Mouse (Mus musculus) heart, embryonic 11.5 days (tissue): ENCODE results near the gene Fbxw10. TPM values are rescaled to one million over a fixed set of nuclear protein-coding genes. Genes with fewer than 3 reads are reported as not detected.
A peak's percentile ranks its signal among the peaks of the same experiment; 100 is the strongest.

Experiments used
- ATAC-seq: fragments of 200-750 bp; cut with Nextera tagmentation; replicated peaks from 2 replicates; pipeline ENCODE4 v1.8.0; 2017; ENCODE audit warnings: moderate library complexity; ENCODE audit not compliant: insufficient number of reproducible peaks, low FRiP score, low TSS enrichment
- H3K27ac ChIP-seq: fragments of 300-500 bp; sonication (generic); 2 replicates; pipeline ENCODE4 v1.5.1; 2014; ENCODE audit warnings: mild to moderate bottlenecking, low read depth, low read length
- H3K27me3 ChIP-seq: fragments of 300-500 bp; sonication (generic); 2 replicates; pipeline ENCODE4 v1.6.1; 2014; ENCODE audit warnings: mild to moderate bottlenecking, low read length, mixed read lengths; ENCODE audit not compliant: control insufficient read depth, insufficient read depth
- H3K36me3 ChIP-seq: fragments of 300-500 bp; sonication (generic); 2 replicates; pipeline ENCODE4 v1.6.1; 2014; ENCODE audit warnings: mild to moderate bottlenecking, low read length, moderate library complexity, mixed read lengths; ENCODE audit not compliant: control insufficient read depth, insufficient read depth
- H3K4me1 ChIP-seq: fragments of 300-500 bp; sonication (generic); 2 replicates; pipeline ENCODE4 v1.6.1; 2014; ENCODE audit warnings: low read length; ENCODE audit not compliant: control insufficient read depth, insufficient read depth
- H3K4me2 ChIP-seq: fragments of 300-500 bp; sonication (generic); 2 replicates; pipeline ENCODE4 v1.6.1; 2014; ENCODE audit warnings: mild to moderate bottlenecking, moderate library complexity
- H3K4me3 ChIP-seq: fragments of 300-500 bp; sonication (generic); 2 replicates; pipeline ENCODE4 v1.5.1; 2014; ENCODE audit warnings: low read depth, low read length
- H3K9ac ChIP-seq: fragments of 300-500 bp; sonication (generic); 2 replicates; pipeline ENCODE4 v1.6.1; 2014; ENCODE audit warnings: mild to moderate bottlenecking, low read depth, low read length, moderate library complexity
- H3K9me3 ChIP-seq: fragments of 300-500 bp; sonication (generic); replicated peaks from 2 replicates; pipeline ENCODE4 v1.6.1; 2016; ENCODE audit warnings: low read length; ENCODE audit not compliant: control insufficient read depth
- WGBS: fragments of 180-500 bp; shearing (Covaris S2); extraction: QIAGEN DNeasy Blood & Tissue Kit; methylation state at CpG from one replicate; pipeline ENCODE4 v1.1.7; 2014; ENCODE audit not compliant: insufficient replicate concordance; 5-methylcytosine and 5-hydroxymethylcytosine counted together
- polyA plus RNA-seq: library from polyadenylated mRNA; unstranded; fragments of >200 nt; fragmentation: Nextera tagmentation; extraction: Ambion mirVana; gene quantifications from 2 replicates; pipeline ENCODE4 v1.2.1, GENCODE M21; 2014

Gene Fbxw10
- polyA plus RNA-seq, 1 experiment from 2014 or later: 0.24 TPM

DNA sequence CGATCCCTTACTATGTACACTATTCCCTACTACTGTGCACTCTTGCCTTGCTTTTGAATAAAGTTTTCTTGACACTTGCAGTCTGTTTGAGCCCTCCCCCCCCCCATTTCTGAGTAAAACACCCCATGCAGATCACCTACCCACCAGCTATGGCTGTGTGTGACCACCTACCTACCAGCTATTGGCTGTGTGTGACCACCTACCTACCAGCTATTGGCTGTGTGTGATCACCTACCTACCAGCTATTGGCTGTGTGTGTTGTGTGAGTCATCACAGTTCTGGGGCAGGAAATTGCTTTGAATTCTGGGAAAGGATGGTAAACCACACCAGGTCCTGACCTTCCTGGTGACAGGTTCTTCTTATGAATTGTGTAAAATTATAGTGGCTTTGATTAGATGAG is 31.4 kb upstream of the Fbxw10 start:
- 88% methylated on average over 1 of the region's 1 CpGs for WGBS
- no peaks in the 10 kb centered on the region for H3K27me3 ChIP-seq
- no peaks in the 10 kb centered on the region for H3K9me3 ChIP-seq
- H3K9ac ChIP-seq: no peak overlapping the region
- H3K36me3 ChIP-seq: no peaks in the 10 kb centered on the region
- H3K27ac ChIP-seq: no peak overlapping the region
- no peak overlapping the region for H3K4me3 ChIP-seq
- H3K4me1 ChIP-seq: peaks cover 6% of the 10 kb centered on the region; the same call in 1 of the 2 replicates
- H3K4me2 ChIP-seq: no peak overlapping the region
- ATAC-seq: no peak

DNA sequence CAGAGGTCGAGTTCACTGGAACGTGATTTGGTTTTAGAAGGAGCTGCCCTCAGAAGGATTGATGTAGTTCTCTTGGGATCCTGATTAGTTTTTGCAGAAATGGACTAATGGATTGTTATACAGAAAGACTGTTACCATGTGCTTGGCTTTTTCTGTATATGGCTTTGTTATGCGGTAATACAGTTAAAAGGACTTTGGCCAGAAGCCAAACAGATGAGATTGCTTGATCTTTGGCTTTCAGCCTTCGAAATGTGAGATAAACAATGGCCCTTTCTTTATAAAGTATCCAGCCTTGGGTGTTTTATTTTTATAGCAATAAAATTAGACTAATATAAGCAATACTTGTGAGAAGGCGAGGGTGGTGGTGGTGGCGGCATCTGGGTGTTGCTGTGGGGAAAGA is 30.3 kb upstream of the Fbxw10 start:
- no peak overlapping the region for H3K9ac ChIP-seq
- H3K27ac ChIP-seq: no peak overlapping the region
- WGBS: 70% methylated on average over 6 of the region's 6 CpGs
- H3K4me2 ChIP-seq: no peak overlapping the region
- H3K9me3 ChIP-seq: no peaks in the 10 kb centered on the region
- H3K4me1 ChIP-seq: peaks cover 12% of the 10 kb centered on the region; the same call in 1 of the 2 replicates
- no peaks in the 10 kb centered on the region for H3K36me3 ChIP-seq
- H3K4me3 ChIP-seq: no peak overlapping the region
- no peak for ATAC-seq
- H3K27me3 ChIP-seq: no peaks in the 10 kb centered on the region

DNA sequence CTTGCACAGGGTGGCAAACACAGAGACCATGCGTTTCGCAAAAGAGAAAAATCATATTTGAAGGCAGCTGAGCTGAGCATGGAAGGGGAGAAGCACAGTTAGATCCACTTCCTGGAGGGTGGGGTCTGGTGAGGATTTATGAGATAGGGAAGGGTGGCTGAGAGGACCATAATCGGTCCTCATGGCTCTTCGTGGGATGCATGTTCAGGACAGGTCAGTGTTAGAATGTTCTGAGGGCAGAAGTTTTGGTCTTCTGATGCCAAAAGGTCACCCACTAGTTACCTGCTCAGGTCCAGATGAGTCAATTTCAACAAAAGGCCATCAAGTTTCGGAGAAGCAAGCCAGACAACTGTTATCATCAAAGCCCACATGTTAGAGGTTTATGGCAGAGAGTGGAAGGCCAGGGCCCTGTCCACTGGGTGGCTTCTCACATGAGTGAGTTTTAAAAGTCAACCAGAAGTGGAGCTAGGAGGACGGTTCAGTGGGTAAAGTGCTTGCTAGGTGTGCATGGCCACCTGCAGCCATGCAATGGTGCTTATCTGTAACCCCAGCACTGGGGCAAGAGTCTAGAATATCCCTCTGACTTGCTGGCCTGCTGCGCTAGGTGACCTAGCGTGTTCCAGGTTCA is 27.7 kb upstream of the Fbxw10 start:
- WGBS: 80% methylated on average over 8 of the region's 8 CpGs
- ATAC-seq: no peak
- no peak overlapping the region for H3K4me2 ChIP-seq
- H3K36me3 ChIP-seq: no peaks in the 10 kb centered on the region
- peaks cover 12% of the 10 kb centered on the region; the same call in 1 of the 2 replicates for H3K4me1 ChIP-seq
- no peak overlapping the region for H3K27ac ChIP-seq
- no peaks in the 10 kb centered on the region for H3K9me3 ChIP-seq
- H3K9ac ChIP-seq: no peak overlapping the region
- H3K4me3 ChIP-seq: no peak overlapping the region
- H3K27me3 ChIP-seq: no peaks in the 10 kb centered on the region

GRCm38 (mm10) chr11:62820059-62820541 is 26.8 kb upstream of the Fbxw10 start, which contains the start of gene Trim16:
Trim16 (plus strand) TSS chr11:62820231.
- no peaks in the 10 kb centered on the region for H3K9me3 ChIP-seq
- ATAC-seq: peak; percentile 52
- H3K4me3 ChIP-seq: peak within 1 kb of the TSS; percentile 48
- peaks cover 10% of the 10 kb centered on the region; the same call in 1 of the 2 replicates for H3K4me1 ChIP-seq
- 12% methylated on average over 15 of the region's 15 CpGs for WGBS
- peak within 1 kb of the TSS; percentile 68 for H3K4me2 ChIP-seq
- H3K27ac ChIP-seq: peak within 1 kb of the TSS; percentile 31
- no peaks in the 10 kb centered on the region for H3K27me3 ChIP-seq
- no peaks in the 10 kb centered on the region for H3K36me3 ChIP-seq
- H3K9ac ChIP-seq: peak within 1 kb of the TSS; percentile 62

- peak overlapping the region; percentile 31 for H3K27ac ChIP-seq
- peak overlapping the region; percentile 68 for H3K4me2 ChIP-seq
- ATAC-seq: 0 out of 2 replicates have a peak, but pooled peaks have one; percentile 31
Observed at GRCm38 (mm10) chr11:62820661-62821437, 26.0 kb upstream of the Fbxw10 start.

DNA sequence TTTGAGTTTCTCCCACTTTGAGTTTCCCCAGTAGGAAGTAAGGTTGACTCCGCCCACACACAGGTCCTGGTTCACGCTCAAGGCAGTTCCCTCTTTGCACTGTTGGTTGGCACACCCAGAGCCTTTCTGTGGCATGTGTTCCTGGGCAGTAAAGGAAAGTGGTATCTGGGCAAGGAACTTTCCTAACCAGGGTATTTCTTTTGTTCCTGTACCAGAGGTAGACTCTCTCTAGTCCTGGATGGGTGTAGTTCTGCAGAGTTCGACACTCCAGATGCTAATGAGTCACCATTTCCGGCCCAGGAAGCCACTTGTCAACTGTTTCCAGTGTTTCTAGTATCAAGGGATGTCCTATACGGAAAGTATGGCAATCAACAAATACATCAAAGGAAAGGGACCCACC is 25.0 kb upstream of the Fbxw10 start:
- 49% methylated on average over 5 of the region's 5 CpGs for WGBS
- peak overlapping the region; percentile 43 for H3K4me2 ChIP-seq

More at GRCm38 (mm10) chr11:62820661-62821437, 26.0 kb upstream of the Fbxw10 start:
- H3K4me1 ChIP-seq: peaks cover 10% of the 10 kb centered on the region; the same call in 1 of the 2 replicates
- H3K36me3 ChIP-seq: no peaks in the 10 kb centered on the region
- H3K9ac ChIP-seq: peak overlapping the region; percentile 62
- no peaks in the 10 kb centered on the region for H3K9me3 ChIP-seq
- H3K4me3 ChIP-seq: peak overlapping the region; percentile 48
- 23% methylated on average over 16 of the region's 16 CpGs for WGBS
- H3K27me3 ChIP-seq: no peaks in the 10 kb centered on the region

GRCm38 (mm10) chr11:62824211-62824610 is 22.7 kb upstream of the Fbxw10 start:
- Histone ChIP-seq H3K4me2 (no peak overlapping the region), H3K4me1 (peaks cover 10% of the 10 kb centered on the region; the same call in 1 of the 2 replicates), H3K4me3 (no peak overlapping the region), H3K27me3 (no peaks in the 10 kb centered on the region), H3K9me3 (no peaks in the 10 kb centered on the region), H3K27ac (no peak overlapping the region), H3K9ac (no peak overlapping the region), H3K36me3 (no peaks in the 10 kb centered on the region)
- 58% methylated on average over 7 of the region's 7 CpGs for whole genome bisulfite sequencing
- ATAC-seq: no peak

More for the DNA sequence above, 25.0 kb upstream of the Fbxw10 start:
- ATAC-seq: no peak
- Histone ChIP-seq H3K4me3 (0 out of 2 replicates have a peak overlapping the region, but pooled peaks have one; percentile 8), H3K27ac (0 out of 2 replicates have a peak overlapping the region, but pooled peaks have one; percentile 0), H3K27me3 (no peaks in the 10 kb centered on the region), H3K4me1 (peaks cover 10% of the 10 kb centered on the region; the same call in 1 of the 2 replicates), H3K9me3 (no peaks in the 10 kb centered on the region), H3K9ac (no peak overlapping the region), H3K36me3 (no peaks in the 10 kb centered on the region)

GRCm38 (mm10) chr11:62825222-62826105 is 21.4 kb upstream of the Fbxw10 start:
- Histone ChIP-seq H3K9me3 (no peaks in the 10 kb centered on the region), H3K4me3 (no peak overlapping the region), H3K36me3 (no peaks in the 10 kb centered on the region), H3K4me2 (no peak overlapping the region), H3K9ac (no peak overlapping the region), H3K27ac (no peak overlapping the region), H3K27me3 (no peaks in the 10 kb centered on the region), H3K4me1 (peaks cover 6% of the 10 kb centered on the region; the same call in 1 of the 2 replicates)
- ATAC-seq: no peak
- WGBS: 69% methylated on average over 9 of the region's 9 CpGs
